Mouse (Mus musculus): ENCODE measurements around the gene Hist1h4c.
"Not testable (repeated sequence)": the region's sequence is repeated elsewhere in the genome, so short reads cannot be mapped to it uniquely, and the experiment has no call there.

Hist1h4c gene

GRCm38 (mm10) chr13:23729192-23729525 lies 30.9 kb upstream of the Hist1h4c start:
- DNase-seq (ENCODE audit: low spot score): no peak

GRCm38 (mm10) chr13:23728472-23729191 lies 30.4 kb upstream of the Hist1h4c start:
- DNase-seq (ENCODE audit: low spot score): no peak

- no peak for DNase-seq (ENCODE audit: low spot score)
These were observed 27.0 kb upstream of the Hist1h4c start for GRCm38 (mm10) chr13:23725213-23725612.

- DNase-seq (ENCODE audit: low spot score): no peak
These were observed 26.0 kb upstream of the Hist1h4c start for GRCm38 (mm10) chr13:23724239-23724638.

GRCm38 (mm10) chr13:23717593-23718245 lies 19.5 kb upstream of the Hist1h4c start:
- DNase-seq (ENCODE audit: low spot score): not testable (repeated sequence)

- no peak for DNase-seq (ENCODE audit: low spot score)
These were observed 18.9 kb upstream of the Hist1h4c start for GRCm38 (mm10) chr13:23717176-23717575.

- DNase-seq (ENCODE audit: low spot score): no peak
These were observed 18.2 kb upstream of the Hist1h4c start for GRCm38 (mm10) chr13:23716261-23717042.

- no peak for DNase-seq (ENCODE audit: low spot score)
These were observed 12.3 kb upstream of the Hist1h4c start, which contains the start of gene Hfe for GRCm38 (mm10) chr13:23710374-23711089. Gene Hfe (minus strand): TSS chr13:23710854.

- DNase-seq (ENCODE audit: low spot score): no peak
These were observed 11.6 kb upstream of the Hist1h4c start for GRCm38 (mm10) chr13:23709714-23710373.

- DNase-seq (ENCODE audit: low spot score): no peak
These were observed 10.4 kb upstream of the Hist1h4c start for GRCm38 (mm10) chr13:23708654-23709053.

- no peak for DNase-seq (ENCODE audit: low spot score)
These were observed 9.8 kb upstream of the Hist1h4c start for GRCm38 (mm10) chr13:23708041-23708440.

GRCm38 (mm10) chr13:23706771-23707170 lies 8.5 kb upstream of the Hist1h4c start:
- DNase-seq (ENCODE audit: low spot score): no peak

- DNase-seq (ENCODE audit: low spot score): no peak
These were observed 7.6 kb upstream of the Hist1h4c start for GRCm38 (mm10) chr13:23705751-23706356.

GRCm38 (mm10) chr13:23702801-23703200 lies 4.5 kb upstream of the Hist1h4c start:
- DNase-seq (ENCODE audit: low spot score): not testable (repeated sequence)

GRCm38 (mm10) chr13:23702220-23702619 lies 4.0 kb upstream of the Hist1h4c start:
- no peak for DNase-seq (ENCODE audit: low spot score)

GRCm38 (mm10) chr13:23700786-23701520 lies 2.7 kb upstream of the Hist1h4c start:
- DNase-seq (ENCODE audit: low spot score): no peak

GRCm38 (mm10) chr13:23699767-23700166 lies 1.5 kb upstream of the Hist1h4c start:
- DNase-seq (ENCODE audit: low spot score): no peak

- no peak for DNase-seq (ENCODE audit: low spot score)
These were observed 742 bp upstream of the Hist1h4c start for GRCm38 (mm10) chr13:23698996-23699395.

- DNase-seq (ENCODE audit: low spot score): no peak
These were observed 559 bp downstream of the Hist1h4c start for GRCm38 (mm10) chr13:23697491-23698299.

- DNase-seq (ENCODE audit: low spot score): no peak
These were observed 2.2 kb downstream of the Hist1h4c start for GRCm38 (mm10) chr13:23696061-23696474.

Measured in urinary bladder, postnatal 10 days (tissue).